Mouse (Mus musculus) CH12.LX (cell line): ENCODE results near the gene Fgfr2. TPM values are rescaled to one million over a fixed set of nuclear protein-coding genes. Genes with fewer than 3 reads are reported as not detected.

ENCODE experiments used
- DNase-seq: peaks from one replicate; pipeline ENCODE4 v3.0.0-alpha.2; 2013; ENCODE audit errors: extremely low read depth
- H3K27ac ChIP-seq: 2 replicates; pipeline ENCODE4 v1.5.1; 2012; ENCODE audit warnings: low read depth, mild to moderate bottlenecking, control low read depth, moderate library complexity; ENCODE audit not compliant: insufficient read depth
- H3K27me3 ChIP-seq: replicated peaks from 2 replicates; pipeline ENCODE3; 2012; ENCODE audit warnings: inconsistent platforms
- H3K36me3 ChIP-seq, 2 experiments: replicated peaks in 1 of 2; 2 replicates each; pipeline versions ENCODE3 to v1.6.1; 2012; ENCODE audit warnings: inconsistent platforms in 1 of 2, low read length in 1 of 2, mild to moderate bottlenecking in 1 of 2, mixed read lengths in 1 of 2, moderate library complexity in 1 of 2; ENCODE audit not compliant: control insufficient read depth in 1 of 2, insufficient read depth in 1 of 2
- H3K4me1 ChIP-seq, 2 experiments: 2 replicates each; pipeline ENCODE4 v1.6.1; 2012; ENCODE audit warnings: inconsistent platforms in 1 of 2, moderate library complexity in 1 of 2; ENCODE audit not compliant: insufficient read depth in 2 of 2, control insufficient read depth in 1 of 2
- H3K4me2 ChIP-seq: 2 replicates; pipeline ENCODE4 v1.6.1; 2012; ENCODE audit warnings: low read depth, mild to moderate bottlenecking, control low read depth; ENCODE audit not compliant: poor library complexity, insufficient read depth, severe bottlenecking
- H3K4me3 ChIP-seq, 3 experiments: fragments of 150-350 bp in 1 of 3; sonication (generic) in 1 of 3; replicated peaks in 1 of 3; 2 replicates each; pipeline versions ENCODE3 to v1.5.1; 2011 to 2012; ENCODE audit warnings: low read depth in 2 of 3, low read length in 2 of 3, mild to moderate bottlenecking in 2 of 3, moderate library complexity in 2 of 3, control low read depth in 1 of 3, improper control_type of control experiment in 1 of 3, inconsistent platforms in 1 of 3, mixed read lengths in 1 of 3; ENCODE audit not compliant: poor library complexity in 1 of 3
- H3K79me2 ChIP-seq: replicated peaks from 2 replicates; pipeline ENCODE4 v1.6.1; 2012; ENCODE audit warnings: mild to moderate bottlenecking, moderate library complexity; ENCODE audit not compliant: control insufficient read depth, poor library complexity, insufficient read depth, severe bottlenecking; ENCODE audit errors: extremely low read depth
- H3K9ac ChIP-seq: 2 replicates; pipeline ENCODE4 v1.6.1; 2012; ENCODE audit warnings: low read depth, mild to moderate bottlenecking, control low read depth, moderate library complexity; ENCODE audit not compliant: insufficient read depth
- H3K9me3 ChIP-seq: replicated peaks from 2 replicates; pipeline ENCODE3; 2012; ENCODE audit warnings: low read length, inconsistent platforms, mixed read lengths
- BHLHE40 ChIP-seq: IDR thresholded peaks from 2 replicates; pipeline ENCODE4 v1.6.1; 2011; ENCODE audit warnings: mild to moderate bottlenecking, low read depth, low read length, improper control_type of control experiment
- CHD2 ChIP-seq: IDR thresholded peaks from 2 replicates; pipeline ENCODE4 v1.6.1; 2011; ENCODE audit warnings: low read length, improper control_type of control experiment
- CTCF ChIP-seq, 2 experiments: IDR thresholded peaks in 1 of 2; conservative IDR thresholded peaks in 1 of 2; 2 replicates each; pipeline ENCODE4 v1.5.1; 2011 to 2012; ENCODE audit warnings: low read depth in 2 of 2, low read length in 2 of 2, improper control_type of control experiment in 1 of 2, inconsistent platforms in 1 of 2, mild to moderate bottlenecking in 1 of 2, moderate library complexity in 1 of 2
- E2F4 ChIP-seq: IDR thresholded peaks from 2 replicates; pipeline ENCODE4 v1.6.1; 2011; ENCODE audit warnings: low read depth, low read length, improper control_type of control experiment; ENCODE audit not compliant: insufficient replicate concordance
- ELF1 ChIP-seq: IDR thresholded peaks from 2 replicates; pipeline ENCODE4 v1.6.1; 2014; ENCODE audit warnings: low read depth, mild to moderate bottlenecking, inconsistent platforms, low read length, improper control_type of control experiment
- EP300 ChIP-seq: IDR thresholded peaks from 2 replicates; pipeline ENCODE4 v1.6.1; 2011; ENCODE audit warnings: low read length, improper control_type of control experiment
- ETS1 ChIP-seq: conservative IDR thresholded peaks from 2 replicates; pipeline ENCODE4 v1.6.1; 2012; ENCODE audit warnings: low read depth, mild to moderate bottlenecking, inconsistent platforms, low read length, improper control_type of control experiment, moderate library complexity
- GABPA ChIP-seq: IDR thresholded peaks from 2 replicates; pipeline ENCODE4 v1.6.1; 2012; ENCODE audit warnings: low read depth, low read length, improper control_type of control experiment, inconsistent platforms; ENCODE audit not compliant: insufficient replicate concordance
- HCFC1 ChIP-seq: IDR thresholded peaks from 2 replicates; pipeline ENCODE4 v1.6.1; 2012; ENCODE audit warnings: low read depth, mild to moderate bottlenecking, inconsistent platforms, low read length, improper control_type of control experiment
- JUN ChIP-seq: IDR thresholded peaks from 2 replicates; pipeline ENCODE4 v1.6.1; 2011; ENCODE audit warnings: low read depth, mild to moderate bottlenecking, low read length, improper control_type of control experiment, moderate library complexity; ENCODE audit not compliant: insufficient read depth
- KAT2A ChIP-seq: IDR thresholded peaks from 2 replicates; pipeline ENCODE4 v1.6.1; 2012; ENCODE audit warnings: low read length, improper control_type of control experiment, inconsistent platforms; ENCODE audit not compliant: insufficient replicate concordance
- MAX ChIP-seq: IDR thresholded peaks from 2 replicates; pipeline ENCODE4 v1.6.1; 2011; ENCODE audit warnings: low read length, improper control_type of control experiment
- MAZ ChIP-seq: IDR thresholded peaks from 2 replicates; pipeline ENCODE4 v1.6.1; 2012; ENCODE audit warnings: low read depth, mild to moderate bottlenecking, inconsistent platforms, low read length, improper control_type of control experiment, moderate library complexity
- MEF2A ChIP-seq: IDR thresholded peaks from 2 replicates; pipeline ENCODE4 v1.6.1; 2014; ENCODE audit warnings: low read depth, mild to moderate bottlenecking, inconsistent platforms, low read length, improper control_type of control experiment, borderline replicate concordance
- MYC ChIP-seq: IDR thresholded peaks from 2 replicates; pipeline ENCODE4 v1.6.1; 2011; ENCODE audit warnings: low read depth, mild to moderate bottlenecking, improper control_type of control experiment, low read length
- NRF1 ChIP-seq: IDR thresholded peaks from 2 replicates; pipeline ENCODE4 v1.6.1; 2014; ENCODE audit warnings: low read depth, mild to moderate bottlenecking, inconsistent platforms, low read length, improper control_type of control experiment, moderate library complexity
- PAX5 ChIP-seq: IDR thresholded peaks from 2 replicates; pipeline ENCODE4 v1.6.1; 2012; ENCODE audit warnings: low read length, inconsistent platforms, mixed read lengths
- POLR2A ChIP-seq: IDR thresholded peaks from 2 replicates; pipeline ENCODE4 v1.6.1; 2011; ENCODE audit warnings: low read depth, mild to moderate bottlenecking, improper control_type of control experiment, low read length
- POLR2AphosphoS2 ChIP-seq: IDR thresholded peaks from 2 replicates; pipeline ENCODE4 v1.6.1; 2011; ENCODE audit warnings: low read depth, low read length, improper control_type of control experiment
- RAD21 ChIP-seq: IDR thresholded peaks from 2 replicates; pipeline ENCODE4 v1.6.1; 2011; ENCODE audit warnings: low read depth, mild to moderate bottlenecking, low read length, improper control_type of control experiment, moderate library complexity
- SIN3A ChIP-seq: IDR thresholded peaks from 2 replicates; pipeline ENCODE4 v1.6.1; 2012; ENCODE audit warnings: low read length, improper control_type of control experiment, inconsistent platforms
- TBP ChIP-seq: conservative IDR thresholded peaks from 2 replicates; pipeline ENCODE4 v1.6.1; 2011; ENCODE audit warnings: low read depth, low read length, improper control_type of control experiment
- TCF12 ChIP-seq: IDR thresholded peaks from 2 replicates; pipeline ENCODE4 v1.6.1; 2014; ENCODE audit warnings: low read depth, mild to moderate bottlenecking, inconsistent platforms, low read length, improper control_type of control experiment
- UBTF ChIP-seq: IDR thresholded peaks from 2 replicates; pipeline ENCODE4 v1.6.1; 2012; ENCODE audit warnings: low read depth, mild to moderate bottlenecking, inconsistent platforms, low read length, improper control_type of control experiment, moderate library complexity
- USF1 ChIP-seq: IDR thresholded peaks from 2 replicates; pipeline ENCODE4 v1.6.1; 2014; ENCODE audit warnings: low read depth, mild to moderate bottlenecking, inconsistent platforms, low read length, improper control_type of control experiment
- USF2 ChIP-seq: conservative IDR thresholded peaks from 2 replicates; pipeline ENCODE4 v1.6.1; 2011; ENCODE audit warnings: low read depth, low read length, improper control_type of control experiment
- ZC3H11A ChIP-seq: IDR thresholded peaks from 2 replicates; pipeline ENCODE4 v1.6.1; 2012; ENCODE audit warnings: low read depth, mild to moderate bottlenecking, inconsistent platforms, low read length, improper control_type of control experiment
- ZKSCAN1 ChIP-seq: IDR thresholded peaks from 2 replicates; pipeline ENCODE4 v1.6.1; 2012; ENCODE audit warnings: low read depth, inconsistent platforms, low read length, improper control_type of control experiment, borderline replicate concordance
- ZMIZ1 ChIP-seq: IDR thresholded peaks from 2 replicates; pipeline ENCODE4 v1.6.1; 2012; ENCODE audit warnings: low read depth, mild to moderate bottlenecking, inconsistent platforms, low read length, improper control_type of control experiment
- ZNF384 ChIP-seq: IDR thresholded peaks from 2 replicates; pipeline ENCODE4 v1.6.1; 2012; ENCODE audit warnings: low read depth, low read length, improper control_type of control experiment, inconsistent platforms
- dilution Hi-C: fragments of 300-500 bp; cut with MboI; formaldehyde crosslinking; loops from 2 replicates; pipeline ENCODE4 v1.14.3; 2020; ENCODE audit warnings: low sequenced_read_pairs; ENCODE audit not compliant: extremely low pct_unique_long_range_greater_than_20kb, extremely low pct_ligation_motif_present
- in situ Hi-C: fragments of 300-500 bp; cut with MboI; formaldehyde crosslinking; loops from 3 replicates; pipeline ENCODE4 v1.14.3; 2019; ENCODE audit warnings: low sequenced_read_pairs, low pct_ligation_motif_present, low pct_unique_long_range_greater_than_20kb, mixed read lengths
- polyA plus RNA-seq: library from polyadenylated mRNA; unstranded; fragments of >175 nt; gene quantifications from 2 replicates; pipeline ENCODE4 v1.2.1, GENCODE M21; 2012; ENCODE audit warnings: low read depth; ENCODE audit not compliant: insufficient read length
- total RNA-seq, 2 experiments: library from RNA; depleted of rRNA; stranded (reverse); fragments of 300-350 nt in 1 of 2; fragments of >200 nt in 1 of 2; gene quantifications; 2 replicates each; pipeline ENCODE4 v1.2.3; 2012 to 2014

The Fgfr2 gene
- total and polyA plus RNA-seq, 3 experiments = not detected

- no peak overlapping the region for H3K4me2 ChIP-seq
- H3K36me3 ChIP-seq = no peaks in the 10 kb centered on the region
- dilution Hi-C loops = no loop called here
- no peak overlapping the region for H3K9ac ChIP-seq
- peaks cover 78% of the 10 kb centered on the region for H3K27me3 ChIP-seq
- H3K4me1 ChIP-seq = no peaks in the 10 kb centered on the region
- TF ChIP-seq MEF2A (no peak), TCF12 (no peak), ZKSCAN1 (no peak), ZNF384 (no peak), TBP (no peak), CHD2 (no peak), ZMIZ1 (no peak), POLR2AphosphoS2 (no peak), RAD21 (no peak), JUN (no peak), E2F4 (no peak), ELF1 (no peak), HCFC1 (no peak), MAZ (no peak), EP300 (no peak), KAT2A (no peak), BHLHE40 (no peak)
- no peak overlapping the region for H3K27ac ChIP-seq
- H3K79me2 ChIP-seq = no peaks in the 10 kb centered on the region
- H3K4me3 ChIP-seq = no peak overlapping the region
- DNase-seq = no peak
- in situ Hi-C loops = no loop called here
- H3K9me3 ChIP-seq = no peaks in the 10 kb centered on the region
These were observed 694.8 kb downstream of the Fgfr2 start for GRCm38 (mm10) chr7:132428308-132428707.

GRCm38 (mm10) chr7:132426069-132426468 lies 697.1 kb downstream of the Fgfr2 start:
- Histone ChIP-seq H3K4me1 (no peaks in the 10 kb centered on the region), H3K4me2 (no peak overlapping the region), H3K9me3 (no peaks in the 10 kb centered on the region), H3K36me3 (no peaks in the 10 kb centered on the region), H3K79me2 (no peaks in the 10 kb centered on the region), H3K4me3 (no peak overlapping the region), H3K27me3 (peaks cover 80% of the 10 kb centered on the region), H3K9ac (no peak overlapping the region), H3K27ac (no peak overlapping the region)
- DNase-seq = no peak
- in situ Hi-C loops = no loop called here
- TF ChIP-seq HCFC1 (no peak), E2F4 (no peak), GABPA (no peak), SIN3A (no peak), NRF1 (no peak), USF1 (no peak), KAT2A (no peak), CHD2 (no peak), ZC3H11A (no peak), CTCF (conservative IDR thresholded peaks at IDR 0.05 in 1 of 2, IDR thresholded peaks at IDR 0.05 in 1 of 2; ENCODE audit: low read depth in 2 of 2, low read length in 2 of 2) (no peak), POLR2A (no peak), USF2 (no peak), ZNF384 (no peak), PAX5 (no peak), ETS1 (no peak), ELF1 (no peak), RAD21 (no peak), UBTF (no peak), MAX (no peak), MYC (no peak)
- dilution Hi-C loops = no loop called here
